Mouse (Mus musculus) stomach, postnatal 0 days (tissue): ENCODE results near the gene Fyco1.

Source experiments
- CTCF ChIP-seq: IDR thresholded peaks from 2 replicates; pipeline ENCODE4 v1.5.1; 2016; ENCODE audit warnings: antibody characterized with exemption, low read depth, mild to moderate bottlenecking, moderate library complexity
- EP300 ChIP-seq: optimal IDR thresholded peaks from 2 replicates; pipeline ENCODE3; 2016; ENCODE audit warnings: antibody characterized with exemption

DNA sequence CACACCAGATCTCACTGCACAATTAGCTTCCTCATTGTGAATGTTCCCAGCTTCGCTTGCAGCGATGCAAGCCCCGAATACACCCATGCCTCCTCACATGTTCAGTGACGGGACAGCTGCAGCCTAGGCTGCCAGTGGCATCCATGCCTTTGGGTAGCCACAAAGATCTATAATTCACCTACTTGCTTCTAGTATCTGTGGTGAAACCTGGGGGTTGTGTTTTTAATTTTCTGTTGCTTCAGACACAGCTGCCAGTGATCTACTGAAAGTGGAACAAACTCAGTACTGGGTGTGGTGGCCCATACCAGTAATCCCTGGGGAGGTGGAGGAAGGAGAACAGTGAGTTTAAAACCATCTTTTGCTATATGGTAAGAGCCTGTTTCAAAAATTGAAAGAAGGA is 88.8 kb downstream of the Fyco1 start:
- no peak for TF ChIP-seq CTCF
- no peak for TF ChIP-seq EP300
